Mouse (Mus musculus): ENCODE results near the gene Ipmk. TPM values are rescaled to one million over a fixed set of nuclear protein-coding genes. Genes with fewer than 3 reads are reported as not detected.

Gene Ipmk
- total RNA-seq (2023) = 10 to 100 TPM; 26.0 to 28.3 TPM

GRCm38 (mm10) chr10:71347509-71347949, at the start of gene Ipmk:
Gene Ipmk (plus strand): TSS chr10:71347763.

GRCm38 (mm10) chr10:71344579-71345143, 2.9 kb upstream of the Ipmk start, which contains the start of gene Cisd1:
Gene Cisd1 (minus strand): TSS chr10:71344954.

Other genes with a start within 250 kb of the Ipmk start
- gene Bicc1, start 188.1 kb upstream of the Ipmk start, total RNA-seq (2023) = under 1 TPM in 1 of 2 experiments, not detected in 1; 0.21 TPM
- 10 to 100 TPM; 59.0 to 73.2 TPM for gene Tfam, start 109.5 kb upstream of the Ipmk start, total RNA-seq (2023)
- gene Ube2d1, start 62.5 kb upstream of the Ipmk start, total RNA-seq (2023) = 10 to 100 TPM; 43.2 to 53.1 TPM
- gene Cisd1, start 2.8 kb upstream of the Ipmk start, total RNA-seq (2023) = 10 to 100 TPM in 1 of 2 experiments, 1 to 10 TPM in 1; 9.0 to 12.9 TPM